Mouse (Mus musculus): ENCODE measurements around the gene Fmnl3. TPM values are rescaled to one million over a fixed set of nuclear protein-coding genes. Genes with fewer than 3 reads are reported as not detected.
A peak's percentile ranks its signal among the peaks of the same experiment; 100 is the strongest.

The Fmnl3 gene
- total and polyA plus RNA-seq, 3 experiments: 14.6 to 18.6 (median 18.1) TPM

- Histone ChIP-seq H3K27ac (peak overlapping the region; percentile 0), H3K9ac (ENCODE audit: low read depth, low read length) (no peak overlapping the region; the same call in 1 of the 2 replicates), H3K27me3 (ENCODE audit: control insufficient read depth, insufficient read depth, low read length) (no peaks in the 10 kb centered on the region), H3K36me3 (ENCODE audit: control insufficient read depth, insufficient read depth, low read length) (peaks cover 13% of the 10 kb centered on the region), H3K4me3 (no peak overlapping the region), H3K79me2 (replicated peaks; ENCODE audit: control insufficient read depth, insufficient read depth, low read length) (peaks cover 3% of the 10 kb centered on the region), H3K4me1 (ENCODE audit: control insufficient read depth, insufficient read depth, low read length) (peaks cover 18% of the 10 kb centered on the region)
- intact Hi-C loops (cut with DNase I): loop anchor here (2.0 kb wide), 1 partner anchor 17 kb away; no protein-coding TSS in a partner anchor
- 36% methylated on average over 7 of the region's 7 CpGs for WGBS
- no peak for DNase-seq
- no peak for TF ChIP-seq POLR2A (IDR thresholded peaks at IDR 0.05; ENCODE audit: insufficient read depth, low read depth, low read length)
- TF ChIP-seq CTCF (IDR thresholded peaks at IDR 0.05): no peak
- no peak for TF ChIP-seq EP300 (IDR thresholded peaks at IDR 0.05; ENCODE audit: insufficient read depth, low read depth, low read length)
Observed at GRCm38 (mm10) chr15:99364022-99364530, 6.2 kb downstream of the Fmnl3 start.

DNA sequence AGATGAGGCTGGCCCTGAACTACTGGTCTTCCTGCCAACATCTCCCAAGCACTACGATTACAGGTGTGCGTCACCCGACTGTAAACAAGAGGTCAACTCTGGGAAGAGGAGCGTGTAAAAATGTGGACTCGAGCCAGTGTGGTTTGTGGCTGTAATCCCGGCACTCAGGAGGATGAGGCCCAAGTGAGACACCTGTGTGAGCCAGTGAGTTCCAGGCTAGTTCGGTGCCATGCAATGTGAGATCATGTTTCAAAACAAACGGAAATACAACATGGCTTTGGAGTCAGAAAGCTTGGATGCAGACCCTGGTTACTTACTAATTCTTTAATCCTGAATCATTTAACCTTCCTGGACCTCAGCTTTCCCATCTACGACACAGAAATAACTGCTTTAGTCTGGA is 11.3 kb downstream of the Fmnl3 start:
- no peak for DNase-seq
- WGBS: 67% methylated on average over 9 of the region's 9 CpGs
- H3K27me3 ChIP-seq (ENCODE audit: control insufficient read depth, insufficient read depth, low read length): no peaks in the 10 kb centered on the region
- no peak overlapping the region for H3K4me3 ChIP-seq
- H3K36me3 ChIP-seq (ENCODE audit: control insufficient read depth, insufficient read depth, low read length): peaks cover 10% of the 10 kb centered on the region
- H3K27ac ChIP-seq: no peak overlapping the region
- intact Hi-C loops (cut with DNase I): no loop called here
- H3K4me1 ChIP-seq (ENCODE audit: control insufficient read depth, insufficient read depth, low read length): peaks cover 17% of the 10 kb centered on the region
- no peak overlapping the region for H3K9ac ChIP-seq (ENCODE audit: low read depth, low read length)
- TF ChIP-seq CTCF (IDR thresholded peaks at IDR 0.05) (no peak), POLR2A (IDR thresholded peaks at IDR 0.05; ENCODE audit: insufficient read depth, low read depth, low read length) (no peak), EP300 (IDR thresholded peaks at IDR 0.05; ENCODE audit: insufficient read depth, low read depth, low read length) (no peak)
- no peaks in the 10 kb centered on the region; the same call in 1 of the 2 replicates for H3K79me2 ChIP-seq (replicated peaks; ENCODE audit: control insufficient read depth, insufficient read depth, low read length)

GRCm38 (mm10) chr15:99356462-99356861 is 13.8 kb downstream of the Fmnl3 start:
- no peak overlapping the region for H3K4me3 ChIP-seq
- no peaks in the 10 kb centered on the region for H3K27me3 ChIP-seq (ENCODE audit: control insufficient read depth, insufficient read depth, low read length)
- 37% methylated on average over 6 of the region's 6 CpGs for WGBS
- no peak for DNase-seq
- intact Hi-C loops (cut with DNase I): no loop called here
- no peaks in the 10 kb centered on the region; the same call in 1 of the 2 replicates for H3K79me2 ChIP-seq (replicated peaks; ENCODE audit: control insufficient read depth, insufficient read depth, low read length)
- H3K36me3 ChIP-seq (ENCODE audit: control insufficient read depth, insufficient read depth, low read length): peaks cover 4% of the 10 kb centered on the region; the same call in 1 of the 2 replicates
- H3K27ac ChIP-seq: peak overlapping the region; percentile 1; the same call in 1 of the 2 replicates
- no peak for TF ChIP-seq CTCF (IDR thresholded peaks at IDR 0.05)
- TF ChIP-seq POLR2A (IDR thresholded peaks at IDR 0.05; ENCODE audit: insufficient read depth, low read depth, low read length): no peak
- no peak for TF ChIP-seq EP300 (IDR thresholded peaks at IDR 0.05; ENCODE audit: insufficient read depth, low read depth, low read length)
- peaks cover 30% of the 10 kb centered on the region for H3K4me1 ChIP-seq (ENCODE audit: control insufficient read depth, insufficient read depth, low read length)
- no peak overlapping the region for H3K9ac ChIP-seq (ENCODE audit: low read depth, low read length)

GRCm38 (mm10) chr15:99355660-99356059 is 14.6 kb downstream of the Fmnl3 start:
- 37% methylated on average over 6 of the region's 6 CpGs for WGBS
- Histone ChIP-seq H3K79me2 (replicated peaks; ENCODE audit: control insufficient read depth, insufficient read depth, low read length) (no peaks in the 10 kb centered on the region), H3K27me3 (ENCODE audit: control insufficient read depth, insufficient read depth, low read length) (no peaks in the 10 kb centered on the region), H3K36me3 (ENCODE audit: control insufficient read depth, insufficient read depth, low read length) (peaks cover 4% of the 10 kb centered on the region; the same call in 1 of the 2 replicates), H3K9ac (ENCODE audit: low read depth, low read length) (no peak overlapping the region), H3K4me1 (ENCODE audit: control insufficient read depth, insufficient read depth, low read length) (peaks cover 32% of the 10 kb centered on the region), H3K4me3 (no peak overlapping the region), H3K27ac (no peak overlapping the region; the same call in 1 of the 2 replicates)
- TF ChIP-seq POLR2A (IDR thresholded peaks at IDR 0.05; ENCODE audit: insufficient read depth, low read depth, low read length) (no peak), CTCF (IDR thresholded peaks at IDR 0.05) (no peak), EP300 (IDR thresholded peaks at IDR 0.05; ENCODE audit: insufficient read depth, low read depth, low read length) (no peak)
- no peak for DNase-seq
- intact Hi-C loops (cut with DNase I): no loop called here

GRCm38 (mm10) chr15:99352306-99352705 is 18.0 kb downstream of the Fmnl3 start:
- 0 out of 2 replicates have a peak, but pooled peaks cover 2% of the 10 kb centered on the region for H3K79me2 ChIP-seq (replicated peaks; ENCODE audit: control insufficient read depth, insufficient read depth, low read length)
- peaks cover 28% of the 10 kb centered on the region for H3K4me1 ChIP-seq (ENCODE audit: control insufficient read depth, insufficient read depth, low read length)
- no peak for TF ChIP-seq EP300 (IDR thresholded peaks at IDR 0.05; ENCODE audit: insufficient read depth, low read depth, low read length)
- intact Hi-C loops (cut with DNase I): no loop called here
- no peaks in the 10 kb centered on the region for H3K27me3 ChIP-seq (ENCODE audit: control insufficient read depth, insufficient read depth, low read length)
- H3K9ac ChIP-seq (ENCODE audit: low read depth, low read length): no peak overlapping the region
- DNase-seq: peak in 1 of 2 experiments; percentile 8
- no peak overlapping the region for H3K4me3 ChIP-seq
- 43% methylated on average over 5 of the region's 5 CpGs for WGBS
- H3K36me3 ChIP-seq (ENCODE audit: control insufficient read depth, insufficient read depth, low read length): peaks cover 2% of the 10 kb centered on the region; the same call in 1 of the 2 replicates
- no peak overlapping the region for H3K27ac ChIP-seq

GRCm38 (mm10) chr15:99351610-99352009 is 18.7 kb downstream of the Fmnl3 start:
- Histone ChIP-seq H3K27me3 (ENCODE audit: control insufficient read depth, insufficient read depth, low read length) (no peaks in the 10 kb centered on the region), H3K9ac (ENCODE audit: low read depth, low read length) (no peak overlapping the region), H3K36me3 (ENCODE audit: control insufficient read depth, insufficient read depth, low read length) (peaks cover 2% of the 10 kb centered on the region), H3K4me3 (no peak overlapping the region), H3K79me2 (replicated peaks; ENCODE audit: control insufficient read depth, insufficient read depth, low read length) (0 out of 2 replicates have a peak, but pooled peaks cover 2% of the 10 kb centered on the region), H3K4me1 (ENCODE audit: control insufficient read depth, insufficient read depth, low read length) (peaks cover 24% of the 10 kb centered on the region), H3K27ac (no peak overlapping the region)
- TF ChIP-seq CTCF (IDR thresholded peaks at IDR 0.05): no peak
- no peak for TF ChIP-seq POLR2A (IDR thresholded peaks at IDR 0.05; ENCODE audit: insufficient read depth, low read depth, low read length)
- no peak for TF ChIP-seq EP300 (IDR thresholded peaks at IDR 0.05; ENCODE audit: insufficient read depth, low read depth, low read length)
- WGBS: 60% methylated on average over 6 of the region's 6 CpGs
- peak in 1 of 2 experiments; percentile 10 for DNase-seq
- intact Hi-C loops (cut with DNase I): no loop called here

All from heart, adult 2 months (tissue).